Mouse (Mus musculus): ENCODE results near the gene Eif2ak4. TPM values are rescaled to one million over a fixed set of nuclear protein-coding genes. Genes with fewer than 3 reads are reported as not detected.
A peak's percentile ranks its signal among the peaks of the same experiment; 100 is the strongest.

Eif2ak4 gene
- 10 to 100 TPM; 20.7 to 22.1 TPM for total RNA-seq (2021)
- long read RNA-seq, full-length matches to known transcripts = 17 of 28 reads
- long read RNA-seq, partial matches to known transcripts = 8 of 28 reads
- long read RNA-seq, other reads (novel, unspliced or antisense) = 3 of 28 reads

- DNase-seq (ENCODE audit: low spot score in 2 of 2) = peak; percentile 99
Observed at GRCm38 (mm10) chr2:118388341-118389335, at the start of gene Eif2ak4. Gene Eif2ak4, plus strand, starts transcription at chr2:118388618.

DNA sequence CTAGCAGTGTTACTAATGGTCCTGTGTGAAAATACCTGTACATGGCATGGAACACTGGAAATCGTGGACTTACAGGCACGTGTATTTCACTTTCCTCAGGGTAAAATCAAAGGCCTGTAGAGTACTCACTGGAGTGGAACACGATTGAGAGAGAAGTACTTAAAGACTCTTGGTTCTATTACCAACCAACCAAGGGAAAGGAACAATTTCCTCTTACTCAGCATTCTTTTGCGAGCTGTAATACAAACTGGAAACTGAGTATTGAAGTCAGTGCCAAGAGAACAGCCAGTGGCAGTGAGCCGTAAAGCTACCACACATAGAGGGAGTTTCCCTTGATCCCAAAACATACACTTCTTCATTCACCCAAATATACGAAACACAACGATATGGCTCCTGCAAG is 47.1 kb upstream of the Eif2ak4 start:
- no peak for DNase-seq (ENCODE audit: low spot score in 2 of 2)

DNA sequence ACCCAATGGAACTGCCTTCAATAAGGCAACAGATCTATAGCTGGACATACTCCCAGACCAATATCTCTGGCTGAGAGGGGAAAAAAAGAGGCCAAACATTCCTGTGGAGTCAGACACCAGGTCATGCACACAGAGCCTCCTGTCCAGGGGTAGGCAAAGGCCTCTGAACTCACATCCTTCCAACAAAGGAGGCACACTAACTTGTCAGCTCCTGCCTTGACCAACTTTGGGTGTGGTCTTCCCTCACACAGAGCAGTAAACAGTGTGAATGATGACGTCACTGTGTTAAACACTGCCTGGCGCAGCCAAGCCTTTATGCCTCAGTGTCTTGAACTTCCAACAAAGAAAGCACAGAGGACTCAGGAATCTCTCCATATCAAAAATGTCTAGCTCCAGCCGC is 44.5 kb upstream of the Eif2ak4 start:
- DNase-seq (ENCODE audit: low spot score in 2 of 2) = no peak

DNA sequence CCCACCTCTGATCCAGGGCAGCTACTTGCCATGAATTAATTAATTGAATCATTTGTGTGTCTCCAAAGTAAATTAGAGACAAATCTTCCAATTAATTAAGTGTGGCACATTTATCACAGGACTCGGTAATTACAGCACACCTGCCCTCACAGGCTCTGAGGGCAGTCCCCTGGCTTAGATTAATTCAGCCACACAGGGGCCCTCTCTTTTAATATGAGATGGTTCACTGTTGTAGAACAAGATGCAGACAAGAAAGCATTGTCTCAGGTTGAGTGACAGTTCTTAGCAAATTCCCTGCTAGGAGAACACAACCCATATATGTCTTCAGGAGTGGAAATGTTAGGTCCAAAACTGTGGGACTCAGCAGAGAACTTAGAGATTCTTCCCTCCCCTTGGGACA is 42.9 kb upstream of the Eif2ak4 start:
- DNase-seq (ENCODE audit: low spot score in 2 of 2) = no peak

- no peak for DNase-seq (ENCODE audit: low spot score in 2 of 2)
Observed at GRCm38 (mm10) chr2:118353498-118353897, 34.9 kb upstream of the Eif2ak4 start.

GRCm38 (mm10) chr2:118353916-118354403 is 34.5 kb upstream of the Eif2ak4 start:
- no peak for DNase-seq (ENCODE audit: low spot score in 2 of 2)

DNA sequence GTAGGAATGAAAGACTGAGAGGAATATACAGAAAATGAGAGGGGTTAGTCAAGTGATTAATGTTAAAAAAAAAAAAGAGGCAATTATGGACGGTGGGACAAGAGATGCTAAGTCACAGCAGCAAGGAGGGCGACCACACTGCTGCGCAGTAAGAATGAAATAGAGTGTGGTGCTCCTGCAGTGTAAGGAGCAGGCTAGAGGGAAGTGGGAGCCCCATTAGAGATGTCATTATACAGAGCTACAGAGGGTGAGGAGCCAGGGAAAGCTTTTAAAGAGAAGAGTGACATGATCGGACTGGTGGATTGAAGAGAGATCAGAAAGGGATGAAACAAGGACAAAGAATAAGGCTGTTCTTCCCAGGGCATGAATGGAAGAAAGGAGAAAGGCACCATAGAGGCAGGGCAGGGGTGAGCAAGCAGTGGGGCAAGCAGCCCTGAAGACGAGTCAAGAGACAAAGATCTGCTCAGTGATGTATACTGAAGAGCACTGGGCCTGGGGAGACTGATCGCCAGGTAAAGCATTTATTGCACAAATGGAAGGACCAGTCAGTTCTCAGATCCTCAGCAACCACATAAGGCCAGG is 33.2 kb upstream of the Eif2ak4 start:
- no peak for DNase-seq (ENCODE audit: low spot score in 2 of 2)

GRCm38 (mm10) chr2:118371841-118372240 is 16.6 kb upstream of the Eif2ak4 start:
- no peak for DNase-seq (ENCODE audit: low spot score in 2 of 2)

GRCm38 (mm10) chr2:118372561-118372900 is 15.9 kb upstream of the Eif2ak4 start:
- no peak for DNase-seq (ENCODE audit: low spot score in 2 of 2)

- DNase-seq (ENCODE audit: low spot score in 2 of 2) = peak; percentile 46 to 49
Observed at GRCm38 (mm10) chr2:118372901-118373571, 15.4 kb upstream of the Eif2ak4 start, which contains the start of gene Gpr176. Gene Gpr176, minus strand, starts transcription at chr2:118373419.

DNA sequence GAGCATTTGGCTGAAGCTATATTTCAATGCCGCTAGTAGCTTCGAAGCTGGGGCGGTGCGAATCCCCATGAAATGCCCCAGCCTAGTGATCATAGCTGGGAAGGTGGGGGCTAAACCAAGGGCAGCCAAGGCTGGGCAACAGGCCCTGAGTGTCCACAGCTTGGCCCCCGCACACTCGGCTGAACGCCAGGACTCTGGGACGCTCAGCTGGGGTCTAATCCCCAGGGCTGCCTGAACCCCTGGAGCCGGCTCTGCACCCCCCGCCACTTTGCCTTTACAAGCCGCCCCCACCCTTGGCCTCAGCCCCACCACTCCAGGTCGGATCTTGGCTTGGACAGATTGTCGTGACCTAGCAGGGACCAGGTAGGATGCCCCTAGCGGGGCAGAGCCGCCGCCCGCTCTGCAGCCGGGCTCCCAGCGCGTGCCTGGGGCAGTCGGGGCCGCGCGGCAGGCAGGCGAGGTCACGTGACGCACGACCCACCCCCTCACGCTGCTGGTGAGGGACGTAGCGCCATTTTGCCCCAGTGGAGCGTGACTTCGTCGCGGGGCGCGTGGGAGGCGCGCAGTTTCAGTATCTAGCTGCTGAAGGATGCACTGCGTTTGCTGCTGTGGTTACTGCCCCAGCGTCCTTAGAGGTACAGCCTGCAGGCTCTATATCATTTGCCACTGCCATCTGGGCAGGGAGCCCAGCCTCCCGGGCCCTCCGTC is 14.7 kb upstream of the Eif2ak4 start:
- peak; percentile 86 to 95 for DNase-seq (ENCODE audit: low spot score in 2 of 2)

GRCm38 (mm10) chr2:118375522-118375921 is 12.9 kb upstream of the Eif2ak4 start:
- DNase-seq (ENCODE audit: low spot score in 2 of 2) = no peak

DNA sequence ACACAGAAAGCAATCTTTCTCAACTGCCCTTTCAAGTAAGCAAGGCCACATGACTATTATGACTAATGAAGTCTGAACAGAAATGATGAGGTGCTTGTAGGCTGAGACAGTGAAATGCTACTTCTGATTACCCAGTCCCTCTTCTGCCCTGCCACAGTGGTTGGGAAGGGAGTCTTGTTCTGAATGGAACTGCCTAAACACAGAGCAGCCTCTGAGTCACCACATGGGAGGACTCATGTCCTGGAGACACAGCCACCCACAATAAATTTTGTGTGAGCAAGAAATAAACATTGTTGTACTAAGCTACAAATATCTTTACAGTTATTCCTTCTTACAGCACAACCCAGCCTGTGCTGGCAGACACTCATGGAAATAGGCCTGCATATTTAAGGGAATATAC is 12.5 kb upstream of the Eif2ak4 start:
- DNase-seq (ENCODE audit: low spot score in 2 of 2) = no peak

DNA sequence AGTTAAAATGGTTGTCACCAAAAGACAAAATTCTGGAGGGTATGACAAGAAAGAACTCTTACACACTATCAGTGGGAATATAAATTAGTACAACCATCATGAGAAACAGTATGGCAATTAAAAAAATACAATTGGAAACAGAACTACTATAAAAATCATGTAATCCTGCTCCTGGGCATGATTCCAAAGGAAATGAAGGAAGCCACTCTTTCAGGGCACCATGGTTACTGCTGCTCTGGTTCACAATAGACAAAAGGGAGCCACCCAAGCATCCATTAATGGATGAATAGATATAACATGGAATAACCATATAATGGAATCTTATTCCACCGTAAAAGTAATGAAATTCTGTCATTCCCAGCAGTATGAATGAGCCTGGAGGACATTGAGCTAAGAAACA is 8.7 kb upstream of the Eif2ak4 start:
- DNase-seq (ENCODE audit: low spot score in 2 of 2) = peak in 1 of 2 experiments; percentile 28

DNA sequence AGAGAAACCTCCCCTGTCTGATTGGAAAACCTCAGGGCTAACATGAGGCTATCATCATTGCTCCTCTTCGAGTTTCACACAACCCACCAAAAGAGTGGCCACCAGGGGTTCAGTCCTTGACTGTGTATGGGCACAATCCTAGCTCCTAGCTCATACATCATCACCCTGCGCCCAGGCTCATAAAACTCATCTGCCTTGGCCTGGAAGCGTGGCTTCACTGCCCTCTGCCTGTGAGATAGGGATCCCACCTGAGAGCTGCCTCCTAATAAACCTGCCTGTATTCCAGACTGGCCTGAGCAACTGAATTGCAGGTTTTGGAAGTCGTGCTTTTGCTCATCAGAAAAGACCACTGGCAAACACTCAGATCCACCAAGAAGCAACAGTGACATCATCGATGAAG is 5.0 kb upstream of the Eif2ak4 start:
- DNase-seq (ENCODE audit: low spot score in 2 of 2) = no peak

- no peak for DNase-seq (ENCODE audit: low spot score in 2 of 2)
Observed at GRCm38 (mm10) chr2:118389569-118389968, 1.2 kb downstream of the Eif2ak4 start.

DNA sequence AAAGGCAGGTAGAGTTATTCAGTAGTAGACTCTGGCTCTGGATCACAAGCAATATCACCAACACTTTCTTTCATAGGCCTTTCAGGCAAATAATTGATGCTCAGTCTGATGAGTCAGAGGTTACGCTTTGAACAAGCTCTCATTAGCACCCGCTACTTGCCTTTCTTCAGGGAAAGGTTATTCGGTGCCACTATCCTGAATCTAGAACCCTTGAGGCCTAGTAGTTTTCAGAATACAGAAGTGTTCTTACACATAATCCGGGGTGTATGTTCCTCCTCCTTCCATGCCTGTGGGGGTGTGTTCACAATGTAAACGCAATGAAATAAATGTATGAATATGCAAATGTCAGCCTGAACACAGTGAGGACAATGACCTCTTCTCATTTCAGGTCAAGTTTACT is 1.7 kb downstream of the Eif2ak4 start:
- no peak for DNase-seq (ENCODE audit: low spot score in 2 of 2)

GRCm38 (mm10) chr2:118391201-118391600 is 2.8 kb downstream of the Eif2ak4 start:
- no peak for DNase-seq (ENCODE audit: low spot score in 2 of 2)

DNA sequence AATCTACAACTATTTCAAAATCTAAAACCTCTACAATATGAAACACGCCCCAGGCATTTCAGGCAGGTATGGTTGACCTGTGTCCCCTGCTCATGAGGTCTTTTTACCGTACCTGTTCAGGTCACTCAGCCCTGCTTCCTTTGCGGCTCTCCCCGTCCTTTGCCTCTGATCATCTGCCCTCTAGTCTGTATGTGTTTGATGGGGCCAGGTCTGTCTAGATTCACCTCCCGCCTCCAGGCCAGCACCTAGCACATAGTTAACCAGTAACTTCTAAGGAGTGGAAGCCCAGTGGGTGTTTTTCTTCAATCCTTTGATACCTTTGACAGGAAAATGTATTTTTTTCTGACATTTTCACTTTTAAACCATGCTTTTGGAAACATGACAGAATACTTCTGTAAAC is 11.3 kb downstream of the Eif2ak4 start:
- no peak for DNase-seq (ENCODE audit: low spot score in 2 of 2)

DNA sequence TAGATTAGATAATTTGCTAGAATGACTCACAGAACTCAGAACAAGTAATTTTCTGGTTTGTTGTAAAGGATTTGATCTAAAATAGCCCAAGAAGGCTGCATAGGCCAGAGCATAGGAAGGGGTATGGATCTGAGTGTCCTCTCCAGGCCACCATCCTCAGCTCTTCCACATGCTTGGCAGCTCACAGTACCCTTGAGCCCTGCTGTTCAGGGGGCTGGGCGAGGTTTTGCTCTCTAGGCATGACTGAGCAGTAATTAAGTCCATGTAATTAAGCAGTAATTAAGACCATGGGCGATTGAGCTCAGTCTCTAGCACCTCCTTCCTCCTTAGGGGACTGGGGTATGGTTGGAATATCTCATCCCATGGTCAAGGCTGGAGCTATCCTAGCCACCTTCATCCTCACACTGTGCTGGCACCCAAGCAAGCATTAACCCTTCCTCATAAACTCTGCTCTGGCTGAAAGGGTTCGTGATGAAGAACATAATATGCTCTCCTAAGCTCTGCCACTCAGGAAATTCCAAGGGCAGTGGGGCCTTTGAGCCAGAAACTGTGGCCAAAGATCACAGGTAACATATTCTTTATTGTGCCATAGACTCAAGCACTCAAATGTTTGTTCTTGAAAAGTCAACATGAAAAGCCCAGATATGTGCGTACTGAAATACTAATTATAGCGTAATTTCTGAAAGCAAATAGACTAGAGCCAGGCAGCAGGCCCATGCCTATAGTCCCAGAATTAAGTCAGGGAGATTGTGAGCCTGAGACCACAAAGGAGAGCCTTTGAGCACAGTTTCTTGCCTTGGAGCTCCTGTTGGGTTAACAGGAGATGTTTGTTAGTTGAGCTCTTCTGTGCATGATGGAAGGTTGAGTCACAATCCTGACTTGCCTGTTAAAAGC is 13.7 kb downstream of the Eif2ak4 start:
- no peak for DNase-seq (ENCODE audit: low spot score in 2 of 2)
